In the genomic region with DNA sequence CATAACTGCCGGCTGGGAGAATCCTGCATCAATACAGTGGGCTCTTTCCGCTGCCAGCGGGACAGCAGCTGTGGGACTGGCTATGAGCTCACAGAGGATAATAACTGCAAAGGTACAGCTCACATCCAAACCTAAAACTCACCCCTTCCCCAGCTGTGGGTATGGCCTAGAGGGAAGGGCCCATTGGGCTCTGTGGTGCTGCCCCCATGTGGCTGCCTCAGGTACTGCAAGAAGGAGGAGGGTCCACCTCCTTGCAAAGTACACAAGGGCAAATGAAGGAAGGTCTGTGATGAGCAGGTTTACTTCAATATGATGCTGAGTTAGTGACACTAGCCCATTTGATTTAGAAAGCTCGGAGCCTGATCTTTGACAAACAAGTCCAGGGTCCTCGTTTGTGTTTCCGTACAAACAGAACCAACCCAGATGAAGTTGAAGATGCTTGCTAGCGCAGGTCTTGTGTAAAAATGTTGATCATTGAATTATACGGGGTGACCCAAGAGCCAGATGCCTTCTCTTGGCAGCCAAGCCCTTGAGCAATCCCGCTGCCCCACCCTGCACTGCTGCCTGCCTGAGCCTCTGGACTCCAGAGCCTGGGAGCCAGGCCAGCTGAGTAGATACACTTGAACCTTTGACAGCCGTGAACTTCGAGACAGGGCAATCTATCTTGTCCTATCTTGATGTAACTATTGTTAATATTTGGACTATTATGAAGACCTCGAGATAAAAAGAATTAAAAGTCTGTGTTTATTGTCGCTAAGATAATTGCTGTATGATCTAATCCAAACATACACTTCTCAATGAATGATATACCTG, we compare ENCODE assay signal across 8 mouse cellular contexts. TPM values are rescaled to one million over a fixed set of nuclear protein-coding genes. Genes with fewer than 3 reads are reported as not detected.
DNase-seq lines count a peak whose midpoint lies in the region; ATAC-seq and TF ChIP-seq lines count a peak whose summit lies in the region.

No protein-coding gene starts in this region.

- ATAC-seq in heart, embryonic 12.5 days (ENCODE audit: insufficient number of reproducible peaks, low FRiP score) = no peak
- ATAC-seq in limb, embryonic 11.5 days (ENCODE audit: insufficient number of reproducible peaks, low FRiP score, low TSS enrichment, low read depth) = peak; percentile 50; the same call in 1 of the 2 replicates
- no peak for ATAC-seq in neural tube, embryonic 11.5 days (ENCODE audit: insufficient read depth, low FRiP score, low TSS enrichment)

- no peak for TF ChIP-seq POLR2A in heart, adult 2 months (IDR thresholded peaks at IDR 0.05; ENCODE audit: insufficient read depth, low read depth, low read length)
- TF ChIP-seq POLR2A in MEL (IDR thresholded peaks at IDR 0.05; ENCODE audit: control insufficient read depth in 1 of 2, insufficient read depth in 1 of 2, low read depth in 1 of 2, low read length in 2 of 2, poor library complexity in 1 of 2) = no peak

- no peak overlapping the region for H3K4me2 ChIP-seq in heart, embryonic 12.5 days
- H3K4me2 ChIP-seq in limb, embryonic 11.5 days (ENCODE audit: low read depth, severe bottlenecking) = no peak overlapping the region
- H3K4me2 ChIP-seq in neural tube, embryonic 11.5 days (ENCODE audit: low read depth) = no peak overlapping the region

- 0 out of 2 replicates have a peak, but pooled peaks have one; percentile 48 for TF ChIP-seq EP300 in heart, adult 2 months (IDR thresholded peaks at IDR 0.05; ENCODE audit: insufficient read depth, low read depth, low read length)
- no peak for TF ChIP-seq EP300 in MEL (IDR thresholded peaks at IDR 0.05; ENCODE audit: low read depth in 1 of 2, low read length in 2 of 2)

- no peak; the same call in none of the 2 replicates for TF ChIP-seq RAD21 in MEL (IDR thresholded peaks at IDR 0.05; ENCODE audit: low read depth, low read length)

- H3K27ac ChIP-seq in heart, adult 2 months = peak overlapping the region; percentile 37; the same call in 1 of the 2 replicates
- no peak overlapping the region for H3K27ac ChIP-seq in heart, embryonic 12.5 days (ENCODE audit: poor library complexity, severe bottlenecking)
- H3K27ac ChIP-seq in MEL (ENCODE audit: control insufficient read depth, low read depth, low read length) = no peak overlapping the region
- H3K27ac ChIP-seq in limb, embryonic 11.5 days (replicated peaks; ENCODE audit: low read depth, low read length) = no peak overlapping the region; the same call in 1 of the 2 replicates
- H3K27ac ChIP-seq in neural tube, embryonic 11.5 days (ENCODE audit: low read depth, low read length) = no peak overlapping the region

- 61% methylated on average over 13 of the region's 13 CpGs for WGBS in heart, adult 2 months
- 76% methylated on average over 13 of the region's 13 CpGs for WGBS in heart, embryonic 12.5 days
- 85% methylated on average over 13 of the region's 13 CpGs for WGBS in limb, embryonic 11.5 days
- WGBS in neural tube, embryonic 11.5 days = 86% methylated on average over 13 of the region's 13 CpGs

- DNase-seq in heart, adult 2 months = peak; percentile 76 to 86
- DNase-seq in MEL (ENCODE audit: low read depth, low spot score) = peak; percentile 9
- peak; percentile 57 for DNase-seq in embryo, embryonic 11.5 days (ENCODE audit: low read depth, low spot score)
- DNase-seq in heart, postnatal 14 days = peak; percentile 74 to 86
- peak; percentile 91 for DNase-seq in limb, embryonic 11.5 days (ENCODE audit: low spot score)
- peak; percentile 74 for DNase-seq in neural tube, embryonic 11.5 days (ENCODE audit: low spot score)
- DNase-seq in thymus, postnatal 14 days = peak; percentile 73

- intact Hi-C loops in heart, adult 2 months (cut with DNase I) = loop anchor here (1.0 kb wide), 1 partner anchor 80 kb away; no protein-coding TSS in a partner anchor
- intact Hi-C loops in heart, postnatal 14 days (cut with DNase I) = loop anchor here (1.0 kb wide), 1 partner anchor 79 kb away; no protein-coding TSS in a partner anchor

- peak; percentile 89 for TF ChIP-seq CTCF in heart, adult 2 months (IDR thresholded peaks at IDR 0.05)
- TF ChIP-seq CTCF in MEL (IDR thresholded peaks at IDR 0.05 in 2 of 3, conservative IDR thresholded peaks at IDR 0.05 in 1 of 3; ENCODE audit: control insufficient read depth in 1 of 3, insufficient read depth in 1 of 3, low read depth in 2 of 3, low read length in 3 of 3, poor library complexity in 1 of 3, severe bottlenecking in 1 of 3) = peak; percentile 46 to 75 (median 71)

- no peak overlapping the region for H3K4me3 ChIP-seq in heart, adult 2 months
- no peak overlapping the region for H3K4me3 ChIP-seq in heart, embryonic 12.5 days
- H3K4me3 ChIP-seq in MEL (ENCODE audit: control insufficient read depth in 1 of 2, insufficient read depth in 1 of 2, low read depth in 2 of 2, low read length in 2 of 2) = no peak overlapping the region
- H3K4me3 ChIP-seq in limb, embryonic 11.5 days (ENCODE audit: low read depth, low read length) = no peak overlapping the region
- H3K4me3 ChIP-seq in neural tube, embryonic 11.5 days (ENCODE audit: low read depth, low read length) = no peak overlapping the region

- no peaks in the 10 kb centered on the region for H3K9me3 ChIP-seq in heart, embryonic 12.5 days (replicated peaks)
- H3K9me3 ChIP-seq in MEL (replicated peaks; ENCODE audit: insufficient read depth, low read length) = no peaks in the 10 kb centered on the region
- no peaks in the 10 kb centered on the region for H3K9me3 ChIP-seq in limb, embryonic 11.5 days (ENCODE audit: control insufficient read depth, low read length)
- no peaks in the 10 kb centered on the region for H3K9me3 ChIP-seq in neural tube, embryonic 11.5 days (ENCODE audit: control insufficient read depth, low read length)

- H3K27me3 ChIP-seq in heart, adult 2 months (ENCODE audit: control insufficient read depth, insufficient read depth, low read length) = no peaks in the 10 kb centered on the region
- 0 out of 2 replicates have a peak, but pooled peaks cover 7% of the 10 kb centered on the region for H3K27me3 ChIP-seq in heart, embryonic 12.5 days (replicated peaks)
- no peaks in the 10 kb centered on the region for H3K27me3 ChIP-seq in MEL (ENCODE audit: control insufficient read depth in 1 of 2, insufficient read depth in 2 of 2, low read length in 2 of 2)
- H3K27me3 ChIP-seq in limb, embryonic 11.5 days (ENCODE audit: control insufficient read depth, insufficient read depth, low read length) = no peaks in the 10 kb centered on the region
- no peaks in the 10 kb centered on the region for H3K27me3 ChIP-seq in neural tube, embryonic 11.5 days (ENCODE audit: control insufficient read depth, insufficient read depth, low read length)

- H3K4me1 ChIP-seq in heart, adult 2 months (ENCODE audit: control insufficient read depth, insufficient read depth, low read length) = peaks cover 10% of the 10 kb centered on the region
- peaks cover 35% of the 10 kb centered on the region for H3K4me1 ChIP-seq in heart, embryonic 12.5 days (replicated peaks)
- H3K4me1 ChIP-seq in MEL (ENCODE audit: control insufficient read depth in 1 of 2, insufficient read depth in 2 of 2, low read length in 2 of 2) = no peaks in the 10 kb centered on the region
- no peaks in the 10 kb centered on the region for H3K4me1 ChIP-seq in limb, embryonic 11.5 days (ENCODE audit: control insufficient read depth, insufficient read depth, low read length)
- no peaks in the 10 kb centered on the region for H3K4me1 ChIP-seq in neural tube, embryonic 11.5 days (ENCODE audit: control insufficient read depth, insufficient read depth, low read length)

- H3K36me3 ChIP-seq in heart, adult 2 months (ENCODE audit: control insufficient read depth, insufficient read depth, low read length) = no peaks in the 10 kb centered on the region
- H3K36me3 ChIP-seq in heart, embryonic 12.5 days = peaks cover 66% of the 10 kb centered on the region
- no peaks in the 10 kb centered on the region for H3K36me3 ChIP-seq in MEL (ENCODE audit: control insufficient read depth in 1 of 2, insufficient read depth in 2 of 2, low read length in 2 of 2)
- H3K36me3 ChIP-seq in limb, embryonic 11.5 days (ENCODE audit: control insufficient read depth, insufficient read depth, low read length) = peaks cover 35% of the 10 kb centered on the region
- H3K36me3 ChIP-seq in neural tube, embryonic 11.5 days (ENCODE audit: control insufficient read depth, insufficient read depth, low read length) = peaks cover 15% of the 10 kb centered on the region

- no peaks in the 10 kb centered on the region for H3K79me2 ChIP-seq in heart, adult 2 months (replicated peaks; ENCODE audit: control insufficient read depth, insufficient read depth, low read length)
- no peaks in the 10 kb centered on the region for H3K79me2 ChIP-seq in MEL (ENCODE audit: control insufficient read depth, insufficient read depth, low read length, poor library complexity)

- no peak overlapping the region for H3K9ac ChIP-seq in heart, adult 2 months (ENCODE audit: low read depth, low read length)
- no peak overlapping the region for H3K9ac ChIP-seq in heart, embryonic 12.5 days
- no peak overlapping the region for H3K9ac ChIP-seq in MEL (ENCODE audit: control insufficient read depth, low read depth, low read length, poor library complexity, severe bottlenecking)
- H3K9ac ChIP-seq in limb, embryonic 11.5 days (ENCODE audit: low read length) = no peak overlapping the region
- H3K9ac ChIP-seq in neural tube, embryonic 11.5 days (ENCODE audit: low read length) = no peak overlapping the region

TF ChIP-seq in MEL, 35 proteins besides CTCF, POLR2A, EP300 and RAD21:
- TF ChIP-seq SMC3 (IDR thresholded peaks at IDR 0.05; ENCODE audit: low read depth, low read length) (peak; percentile 25; the same call in 1 of the 2 replicates), SIN3A (IDR thresholded peaks at IDR 0.05; ENCODE audit: low read length) (no peak)

RNA-seq across cellular contexts. Expression of gene Fbln1, which starts 25.9 kb away (rescaled TPM):
- 10 to 100 TPM; 88.9 to 96.1 TPM for total RNA-seq in heart, adult 2 months (2021)
- polyA plus RNA-seq in heart, adult 2 months (2012; rRNA removed) = 174 and 240 TPM in 2 replicates
- 142 and 145 TPM in 2 replicates for polyA plus RNA-seq in heart, embryonic 12.5 days (2016; fragmentation: Nextera tagmentation; extraction: Ambion mirVana)
- not detected in 2 replicates for total RNA-seq in MEL (2012; rRNA removed)
- polyA plus RNA-seq in MEL (2012; ENCODE audit: insufficient read depth in 1 of 2, insufficient read length in 2 of 2, low read depth in 1 of 2, low replicate concordance in 2 of 2, missing spikeins in 1 of 2) = not detected
- total RNA-seq in heart, postnatal 14 days (2021) = 10 to 100 TPM; 60.9 to 78.2 TPM
- polyA plus RNA-seq in limb, embryonic 11.5 days (2014; fragmentation: Nextera tagmentation; extraction: Ambion mirVana) = 273 and 276 TPM in 2 replicates
- polyA plus RNA-seq in neural tube, embryonic 11.5 days (2014; fragmentation: Nextera tagmentation; extraction: Ambion mirVana) = 115 and 120 TPM in 2 replicates

Comparison
In these comparisons a context has a peak if more than half of its experiments do, and no peak if none do; other contexts are left out.
1. DNase-seq: peak in every context shown above with its lines; median percentile 91 in limb, embryonic 11.5 days; 81 in heart, adult 2 months; 80 in heart, postnatal 14 days; 74 in neural tube, embryonic 11.5 days; 73 in thymus, postnatal 14 days; 57 in embryo, embryonic 11.5 days; 9 in MEL.
2. RNA of gene Fbln1, which starts 25.9 kb away (polyA plus RNA-seq): 273 to 276 TPM in limb, embryonic 11.5 days, 174 to 240 TPM in heart, adult 2 months, 142 to 145 TPM in heart, embryonic 12.5 days and 115 to 120 TPM in neural tube, embryonic 11.5 days; not detected in MEL; every median in the first group is over 100 times any median in the second.